Mouse (Mus musculus) liver, postnatal 0 days (tissue): ENCODE results near the gene Tnnt1. TPM values are rescaled to one million over a fixed set of nuclear protein-coding genes. Genes with fewer than 3 reads are reported as not detected.
"Not testable (repeated sequence)": the region's sequence is repeated elsewhere in the genome, so short reads cannot be mapped to it uniquely, and the experiment has no call there.

Experiments
- ATAC-seq: fragments of 200-750 bp; cut with Nextera tagmentation; 2 replicates; pipeline ENCODE4 v1.8.0; 2017; ENCODE audit warnings: mild to moderate bottlenecking, moderate library complexity
- DNase-seq: peaks from one replicate; pipeline ENCODE4 v3.0.0-alpha.2; 2016
- H3K27ac ChIP-seq: fragments of 300-500 bp; sonication (generic); 2 replicates; pipeline ENCODE4 v1.5.1; 2014; ENCODE audit warnings: antibody characterized with exemption, moderate library complexity, mild to moderate bottlenecking, low read depth
- H3K27me3 ChIP-seq: fragments of 300-500 bp; sonication (generic); 2 replicates; pipeline ENCODE4 v1.6.1; 2014; ENCODE audit warnings: low read length, control low read depth, mixed read lengths; ENCODE audit not compliant: insufficient read depth
- H3K36me3 ChIP-seq: fragments of 300-500 bp; sonication (generic); replicated peaks from 2 replicates; pipeline ENCODE4 v1.6.1; 2014; ENCODE audit warnings: mild to moderate bottlenecking, control low read depth, low read length, moderate library complexity, mixed read lengths; ENCODE audit not compliant: insufficient read depth
- H3K4me1 ChIP-seq: fragments of 300-500 bp; sonication (generic); 2 replicates; pipeline ENCODE4 v1.6.1; 2014; ENCODE audit warnings: antibody characterized with exemption, mild to moderate bottlenecking, control low read depth; ENCODE audit not compliant: insufficient read depth
- H3K4me2 ChIP-seq: fragments of 300-500 bp; sonication (generic); 2 replicates; pipeline ENCODE4 v1.6.1; 2014; ENCODE audit warnings: low read depth, mild to moderate bottlenecking, low read length, moderate library complexity, mixed read lengths
- H3K4me3 ChIP-seq: fragments of 300-500 bp; sonication (generic); 2 replicates; pipeline ENCODE4 v1.5.1; 2014; ENCODE audit warnings: low read depth, low read length
- H3K9ac ChIP-seq: fragments of 300-500 bp; sonication (generic); replicated peaks from 2 replicates; pipeline ENCODE4 v1.6.1; 2014; ENCODE audit warnings: mild to moderate bottlenecking, moderate library complexity
- H3K9me3 ChIP-seq: fragments of 300-500 bp; sonication (generic); 2 replicates; pipeline ENCODE4 v1.6.1; 2016; ENCODE audit warnings: mild to moderate bottlenecking, control low read depth, low read length, mixed read lengths
- CTCF ChIP-seq: sonication (generic); IDR thresholded peaks from 2 replicates; pipeline ENCODE4 v1.5.1; 2016; ENCODE audit warnings: antibody characterized with exemption, low read depth
- EP300 ChIP-seq: IDR thresholded peaks from 2 replicates; pipeline ENCODE4 v1.6.1; 2016; ENCODE audit warnings: antibody characterized with exemption, low read depth, mild to moderate bottlenecking
- WGBS: fragments of 180-500 bp; shearing (Covaris S2); extraction: QIAGEN DNeasy Blood & Tissue Kit; methylation state at CpG from one replicate; pipeline ENCODE4 v1.1.7; 2014; ENCODE audit not compliant: insufficient replicate concordance; 5-methylcytosine and 5-hydroxymethylcytosine counted together
- polyA plus RNA-seq: library from polyadenylated mRNA; unstranded; fragments of >200 nt; fragmentation: Nextera tagmentation; extraction: Ambion mirVana; gene quantifications from 2 replicates; pipeline ENCODE4 v1.2.1, GENCODE M21; 2015

The Tnnt1 gene
- polyA plus RNA-seq, 1 experiment from 2014 or later: 5.3 TPM

- peaks cover 2% of the 10 kb centered on the region; the same call in 1 of the 2 replicates for H3K4me1 ChIP-seq
- peak within 1 kb of the TSS; percentile 61 for H3K4me2 ChIP-seq
- 9% methylated on average over 28 of the region's 28 CpGs for WGBS
Observed at GRCm38 (mm10) chr7:4532005-4532729, 16.0 kb upstream of the Tnnt1 start, which contains the start of gene Dnaaf3. TSS of gene Dnaaf3 (minus strand) at chr7:4532453.

GRCm38 (mm10) chr7:4530166-4530565 lies 14.0 kb upstream of the Tnnt1 start:
- H3K27me3 ChIP-seq, DNase-seq, H3K4me2 ChIP-seq, H3K4me3 ChIP-seq, H3K9ac ChIP-seq, H3K9me3 ChIP-seq, H3K4me1 ChIP-seq, ATAC-seq, H3K36me3 ChIP-seq, H3K27ac ChIP-seq: not testable (repeated sequence)
- WGBS: 49% methylated on average over 6 of the region's 8 CpGs

More at GRCm38 (mm10) chr7:4532005-4532729, 16.0 kb upstream of the Tnnt1 start, which contains the start of gene Dnaaf3:
- ATAC-seq (peak; percentile 94), DNase-seq (peak; percentile 70)
- Histone ChIP-seq H3K4me3 (peak within 1 kb of the TSS; percentile 22; the same call in 1 of the 2 replicates), H3K27me3 (peaks cover 9% of the 10 kb centered on the region), H3K36me3 (no peaks in the 10 kb centered on the region), H3K27ac (no peak within 1 kb of the TSS), H3K9ac (no peak within 1 kb of the TSS), H3K9me3 (no peaks in the 10 kb centered on the region)
- TF ChIP-seq CTCF (no peak), EP300 (no peak)

- no peak for TF ChIP-seq EP300
- TF ChIP-seq CTCF: no peak
- no peak overlapping the region for H3K4me3 ChIP-seq
- H3K4me1 ChIP-seq: peaks cover 10% of the 10 kb centered on the region; the same call in 1 of the 2 replicates
- H3K4me2 ChIP-seq: peak overlapping the region; percentile 64
- peaks cover 9% of the 10 kb centered on the region for H3K27me3 ChIP-seq
- H3K9ac ChIP-seq: no peak overlapping the region
- H3K36me3 ChIP-seq: no peaks in the 10 kb centered on the region
- H3K27ac ChIP-seq: no peak overlapping the region
- ATAC-seq: no peak
- WGBS: 56% methylated on average over 18 of the region's 18 CpGs
- no peaks in the 10 kb centered on the region for H3K9me3 ChIP-seq
- no peak for DNase-seq
Observed at GRCm38 (mm10) chr7:4527302-4527689, 11.1 kb upstream of the Tnnt1 start.

GRCm38 (mm10) chr7:4526341-4527301 lies 10.4 kb upstream of the Tnnt1 start:
- Histone ChIP-seq H3K36me3 (no peaks in the 10 kb centered on the region), H3K27me3 (peaks cover 5% of the 10 kb centered on the region), H3K27ac (no peak overlapping the region; the same call in 1 of the 2 replicates), H3K4me2 (peak overlapping the region; percentile 64), H3K4me3 (peak overlapping the region; percentile 31), H3K9me3 (no peaks in the 10 kb centered on the region), H3K4me1 (peaks cover 8% of the 10 kb centered on the region; the same call in 1 of the 2 replicates), H3K9ac (peak overlapping the region; percentile 50; the same call in 1 of the 2 replicates)
- peak; percentile 90 for ATAC-seq
- DNase-seq: peak; percentile 82
- 21% methylated on average over 40 of the region's 40 CpGs for WGBS
- TF ChIP-seq EP300: peak; percentile 41; the same call in 1 of the 2 replicates
- peak; percentile 81 for TF ChIP-seq CTCF

- peaks cover 14% of the 10 kb centered on the region for H3K4me1 ChIP-seq
- DNase-seq (peak; percentile 71), ATAC-seq (peak; percentile 59)
- not testable (repeated sequence) for H3K4me2 ChIP-seq, H3K27ac ChIP-seq, H3K36me3 ChIP-seq, H3K9me3 ChIP-seq, H3K9ac ChIP-seq, H3K4me3 ChIP-seq
- TF ChIP-seq CTCF: peak; percentile 83
- 55% methylated on average over 15 of the region's 15 CpGs for WGBS
- H3K27me3 ChIP-seq: peaks cover 16% of the 10 kb centered on the region
Observed at GRCm38 (mm10) chr7:4524212-4524922, 8.2 kb upstream of the Tnnt1 start, which contains the start of gene Tnni3. TSS of gene Tnni3 (minus strand) at chr7:4524229.
